Mouse (Mus musculus) kidney, adult 8-10 months (tissue): ENCODE results near the gene Islr2.

Experiments used
- DNase-seq, 2 experiments: peaks; one replicate each; pipeline ENCODE4 v3.0.0; 2022

Islr2 gene

GRCm38 (mm10) chr9:58150733-58151361 is 53.3 kb downstream of the Islr2 start:
- DNase-seq, result peak in 1 of 2 experiments; percentile 30

GRCm38 (mm10) chr9:58148806-58149205 is 55.3 kb downstream of the Islr2 start:
- DNase-seq, result no peak
